Mouse (Mus musculus): ENCODE data around the gene Hibadh.

Hibadh gene

DNA sequence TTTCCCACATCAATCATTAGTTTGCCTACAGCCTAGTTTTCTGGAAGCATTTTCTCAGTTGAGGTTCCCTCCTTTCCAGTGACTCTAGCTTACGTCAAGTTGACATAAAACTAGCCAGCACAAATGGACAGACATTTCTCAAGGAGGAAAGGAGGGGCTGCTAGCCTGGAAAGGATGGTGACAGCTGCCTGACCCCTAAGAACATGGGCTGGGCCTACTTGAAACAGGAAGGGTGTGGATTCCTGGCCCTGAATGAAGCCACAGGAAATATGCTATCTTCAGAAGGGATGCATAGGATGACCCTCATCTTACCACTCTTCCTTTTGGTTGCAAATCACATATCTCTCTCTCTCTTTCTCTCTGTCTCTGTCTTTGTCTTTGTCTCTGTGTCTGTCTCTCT is 138.7 kb downstream of the Hibadh start:
- no peak for DNase-seq (ENCODE audit: low spot score)

All from spleen, adult 12 weeks (tissue).